Mouse (Mus musculus): Measurements from ENCODE around the gene Cdc42bpa.

Gene Cdc42bpa

DNA sequence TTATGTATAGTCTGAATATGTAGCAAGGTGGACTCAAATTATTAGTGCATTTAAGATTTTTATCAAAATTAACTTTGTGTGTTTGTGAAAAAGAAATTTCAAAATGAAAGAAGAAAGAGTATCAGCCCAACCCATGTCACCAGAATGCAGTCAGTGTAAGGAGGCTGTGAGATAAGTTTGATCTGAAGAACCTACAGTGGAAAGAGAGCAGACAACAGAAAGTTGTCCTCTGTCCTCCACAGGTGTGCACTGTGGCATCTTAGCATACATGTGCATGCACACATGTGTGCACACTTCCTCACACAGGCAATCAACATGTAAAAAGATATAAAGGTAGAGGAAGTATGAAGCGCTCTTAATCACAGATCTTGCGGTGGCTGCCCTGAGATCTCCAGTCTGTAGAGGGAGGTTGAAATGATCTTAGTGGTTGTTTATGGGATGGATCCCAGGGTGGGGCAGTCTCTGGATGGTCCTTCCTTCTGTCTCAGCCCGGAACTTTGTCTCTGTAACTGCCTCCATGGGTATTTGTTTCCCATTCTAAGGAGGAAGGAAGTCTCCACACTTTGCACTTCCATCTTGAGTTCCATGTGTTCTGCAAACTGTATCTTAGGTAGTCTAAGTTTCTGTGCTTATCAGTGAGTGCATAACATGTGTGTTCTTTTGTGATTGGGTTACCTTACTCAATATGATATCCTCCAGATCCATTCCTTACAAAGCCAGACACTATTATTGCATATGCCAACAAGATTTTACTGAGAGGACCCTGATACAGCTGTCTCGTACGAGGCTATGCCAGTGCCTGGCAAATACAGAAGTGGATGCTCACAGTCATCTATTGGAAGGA lies 71.7 kb downstream of the Cdc42bpa start:
- DNase-seq (ENCODE audit: low spot score in 2 of 2): no peak

DNA sequence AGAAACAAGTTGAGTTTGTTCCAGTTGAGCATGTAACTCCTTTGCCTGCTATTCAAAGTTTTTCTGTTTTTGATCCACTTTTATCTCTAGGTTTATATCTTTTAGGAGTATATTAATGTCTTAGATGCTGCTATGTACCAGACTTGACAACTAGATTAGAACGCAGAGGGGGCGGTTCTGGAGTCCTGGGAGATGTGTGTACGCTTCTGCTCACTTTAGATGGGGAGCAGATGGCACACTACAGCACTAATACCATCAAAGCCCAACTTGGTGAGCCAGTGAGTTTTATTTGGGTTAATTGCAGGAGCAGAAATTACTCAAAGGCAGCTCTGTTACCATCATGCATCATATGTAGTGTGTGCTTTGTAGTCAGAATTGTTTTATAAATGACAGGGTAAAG lies 77.2 kb downstream of the Cdc42bpa start:
- peak; percentile 30 to 67 for DNase-seq (ENCODE audit: low spot score in 2 of 2)

DNA sequence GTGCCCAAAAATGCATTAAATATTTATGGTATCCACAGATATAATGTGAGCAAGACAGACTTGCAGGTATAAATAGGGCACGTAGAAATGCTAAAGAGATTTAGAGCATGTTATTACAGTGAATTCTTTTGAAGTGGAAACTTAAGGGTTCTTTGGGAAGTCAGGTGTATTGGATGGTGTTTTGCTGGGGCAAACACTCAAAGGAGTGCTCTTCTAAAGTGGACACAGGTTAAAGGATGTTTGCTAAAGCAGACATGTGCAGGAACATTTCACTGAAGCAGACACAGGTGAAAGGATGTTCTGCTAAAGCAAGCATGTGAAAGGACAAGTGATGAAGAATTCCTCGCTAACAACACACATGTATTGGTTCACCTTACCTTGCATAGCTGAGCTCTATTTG lies 83.9 kb downstream of the Cdc42bpa start:
- DNase-seq (ENCODE audit: low spot score in 2 of 2): no peak

- no peak for DNase-seq (ENCODE audit: low spot score in 2 of 2)
Measured at GRCm38 (mm10) chr1:180045172-180045571, 84.9 kb downstream of the Cdc42bpa start.

- DNase-seq (ENCODE audit: low spot score in 2 of 2): no peak
Measured at GRCm38 (mm10) chr1:180089176-180089575, 128.9 kb downstream of the Cdc42bpa start.

- DNase-seq (ENCODE audit: low spot score in 2 of 2): no peak
Measured at GRCm38 (mm10) chr1:180098426-180098825, 138.2 kb downstream of the Cdc42bpa start.

GRCm38 (mm10) chr1:180104567-180104966 lies 144.3 kb downstream of the Cdc42bpa start:
- DNase-seq (ENCODE audit: low spot score in 2 of 2): peak; percentile 35 to 47

DNA sequence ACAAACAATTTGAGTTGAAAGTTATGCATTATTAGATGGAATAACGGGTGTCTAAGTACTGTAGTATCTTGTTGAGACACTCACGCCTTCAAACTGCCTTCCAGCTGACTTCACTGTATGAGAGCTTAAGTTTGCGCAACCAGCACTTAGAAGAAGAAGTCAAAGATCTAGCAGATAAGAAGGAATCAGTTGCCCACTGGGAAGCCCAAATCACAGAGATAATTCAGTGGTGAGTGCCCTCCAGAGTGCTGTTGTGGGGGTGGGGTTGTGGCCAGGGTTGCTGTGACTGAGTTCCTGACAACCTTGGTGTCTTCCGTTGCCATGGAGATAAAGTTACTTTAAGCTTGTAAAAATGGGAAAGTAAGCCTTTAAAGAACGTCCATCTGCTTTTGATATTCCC lies 148.8 kb downstream of the Cdc42bpa start:
- no peak for DNase-seq (ENCODE audit: low spot score in 2 of 2)

DNA sequence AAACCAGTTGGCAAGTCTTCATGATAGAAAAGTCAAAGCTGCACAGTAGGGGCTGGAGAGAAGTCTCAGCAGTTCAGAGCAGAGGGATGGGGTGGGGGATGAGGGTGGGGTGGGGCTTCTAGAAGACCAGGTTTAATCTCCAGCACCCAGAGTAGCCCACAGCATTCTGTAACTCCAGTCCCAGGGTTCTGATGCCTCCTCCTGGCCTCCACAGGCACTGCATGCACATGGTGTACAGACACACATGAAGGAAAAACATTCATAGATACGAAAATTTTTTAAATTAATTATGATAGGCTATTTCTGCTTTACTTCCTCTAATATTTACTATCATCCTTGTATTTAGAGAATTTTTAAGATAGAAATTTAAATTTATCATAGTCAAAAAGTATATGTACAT lies 156.3 kb downstream of the Cdc42bpa start:
- no peak for DNase-seq (ENCODE audit: low spot score in 2 of 2)

- DNase-seq (ENCODE audit: low spot score in 2 of 2): no peak
Measured at GRCm38 (mm10) chr1:180118233-180118632, 158.0 kb downstream of the Cdc42bpa start.

DNA sequence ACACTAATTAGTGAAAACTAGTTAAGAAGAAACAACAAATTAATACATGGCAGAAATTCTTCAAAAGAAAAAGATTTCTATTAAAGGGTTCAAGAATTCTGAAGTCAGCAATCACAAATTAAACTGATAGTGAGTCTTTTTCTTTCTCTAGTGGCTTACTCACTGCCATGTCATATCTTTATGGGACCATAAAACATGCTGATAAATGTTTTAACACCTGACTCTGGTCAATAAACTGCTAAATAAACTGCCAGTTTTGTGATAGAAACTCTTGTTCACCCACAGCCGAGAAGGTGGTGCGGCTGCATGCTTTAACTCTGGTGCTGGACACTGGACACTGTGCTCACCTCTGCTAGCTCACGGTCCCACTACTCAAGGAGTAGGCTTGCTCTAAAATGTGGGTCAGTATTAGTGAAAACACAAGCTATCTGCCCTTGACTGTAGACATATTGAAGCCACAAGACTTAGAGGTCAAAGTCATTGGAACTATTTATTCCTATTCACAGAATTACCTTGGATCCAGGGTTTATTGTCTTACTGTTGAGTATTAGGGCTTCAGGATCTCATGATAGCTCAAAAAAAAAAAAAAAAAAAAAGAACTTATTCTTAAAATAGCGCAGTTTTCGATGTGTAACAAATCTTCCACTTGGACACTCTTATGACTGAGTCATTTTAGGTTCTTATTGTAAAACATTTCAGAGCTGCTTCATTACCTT lies 168.0 kb downstream of the Cdc42bpa start:
- DNase-seq (ENCODE audit: low spot score in 2 of 2): no peak

DNA sequence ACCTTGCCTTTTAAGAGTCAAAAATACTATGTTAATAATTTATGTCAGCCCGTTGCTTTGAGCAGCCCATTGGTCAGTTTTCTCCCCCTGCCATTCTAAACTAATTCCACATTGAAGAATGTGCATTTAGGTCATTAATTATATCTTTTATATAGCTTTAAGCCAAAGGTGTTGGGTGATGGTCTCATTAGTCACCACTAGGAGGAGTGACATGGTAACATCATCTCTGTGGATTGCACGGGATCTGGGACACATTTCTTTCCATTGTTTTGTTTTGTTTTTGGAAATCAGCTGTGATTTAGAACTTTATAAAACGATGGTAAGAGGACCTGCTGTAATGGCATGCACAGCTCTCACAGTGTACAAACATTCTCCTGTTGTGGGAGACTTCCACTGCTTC lies 171.1 kb downstream of the Cdc42bpa start:
- DNase-seq (ENCODE audit: low spot score in 2 of 2): no peak

GRCm38 (mm10) chr1:180132187-180132586 lies 171.9 kb downstream of the Cdc42bpa start:
- no peak for DNase-seq (ENCODE audit: low spot score in 2 of 2)

DNA sequence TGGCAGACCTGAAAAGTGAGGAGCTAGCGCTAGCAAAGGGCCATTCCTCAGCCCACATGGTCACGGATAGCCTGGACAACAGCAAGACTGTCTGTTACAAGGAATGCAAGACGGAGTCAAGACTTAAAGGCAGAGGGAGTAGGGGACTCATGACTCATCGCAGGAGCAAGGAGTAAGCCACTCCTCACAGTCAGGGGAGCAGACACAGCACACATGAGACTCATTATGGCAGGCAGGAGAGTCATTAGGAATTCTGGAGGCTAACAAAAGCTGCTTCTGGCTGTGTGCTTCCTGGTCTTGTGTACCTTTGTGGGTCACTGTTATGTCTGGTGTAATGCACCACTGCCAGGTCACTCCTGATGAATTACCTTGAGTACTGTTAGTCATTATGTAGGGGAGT lies 178.9 kb downstream of the Cdc42bpa start:
- no peak for DNase-seq (ENCODE audit: low spot score in 2 of 2)

- DNase-seq (ENCODE audit: low spot score in 2 of 2): no peak
Measured at GRCm38 (mm10) chr1:180140970-180141369, 180.7 kb downstream of the Cdc42bpa start.

GRCm38 (mm10) chr1:180148036-180148435 lies 187.8 kb downstream of the Cdc42bpa start:
- DNase-seq (ENCODE audit: low spot score in 2 of 2): no peak

GRCm38 (mm10) chr1:180148563-180148962 lies 188.3 kb downstream of the Cdc42bpa start:
- no peak for DNase-seq (ENCODE audit: low spot score in 2 of 2)

DNA sequence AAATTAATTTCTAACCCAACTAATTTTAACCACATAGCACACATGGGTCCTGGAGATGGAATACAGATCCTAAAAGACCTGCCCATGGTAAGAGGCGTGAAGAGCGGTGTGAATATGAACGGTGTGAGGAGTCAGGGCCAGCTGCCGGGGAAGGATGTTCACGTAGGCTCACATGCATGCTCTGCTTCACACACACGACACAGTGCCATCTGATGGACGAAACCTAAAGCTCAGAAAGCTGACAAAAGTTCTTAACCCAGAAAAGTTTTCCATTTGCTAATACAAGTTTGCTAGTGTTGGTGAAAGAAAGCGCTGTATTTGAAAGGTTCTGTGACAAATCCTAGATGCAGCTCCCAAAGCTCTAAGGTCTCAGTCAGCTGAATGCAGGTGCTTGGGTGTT lies 190.9 kb downstream of the Cdc42bpa start:
- no peak for DNase-seq (ENCODE audit: low spot score in 2 of 2)

DNA sequence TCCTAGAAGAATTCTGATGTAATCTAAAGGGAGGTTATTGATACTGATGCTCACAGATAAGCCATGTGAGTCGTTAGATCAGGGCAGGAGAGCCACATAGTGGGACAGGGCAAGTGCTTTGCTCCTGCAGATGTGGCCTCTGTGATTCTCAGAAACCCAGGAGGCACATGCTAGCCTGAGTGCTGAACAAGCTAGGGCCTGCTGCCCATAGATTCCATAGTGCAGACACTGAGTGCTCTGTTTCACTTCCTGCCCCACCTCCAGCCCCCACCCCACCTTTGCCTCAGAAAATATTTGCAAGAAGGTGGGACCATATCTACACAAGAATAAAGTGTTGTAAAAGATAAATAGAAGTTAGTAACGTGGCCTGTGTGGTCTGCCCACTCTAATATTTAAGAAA lies 198.4 kb downstream of the Cdc42bpa start:
- no peak for DNase-seq (ENCODE audit: low spot score in 2 of 2)

DNA sequence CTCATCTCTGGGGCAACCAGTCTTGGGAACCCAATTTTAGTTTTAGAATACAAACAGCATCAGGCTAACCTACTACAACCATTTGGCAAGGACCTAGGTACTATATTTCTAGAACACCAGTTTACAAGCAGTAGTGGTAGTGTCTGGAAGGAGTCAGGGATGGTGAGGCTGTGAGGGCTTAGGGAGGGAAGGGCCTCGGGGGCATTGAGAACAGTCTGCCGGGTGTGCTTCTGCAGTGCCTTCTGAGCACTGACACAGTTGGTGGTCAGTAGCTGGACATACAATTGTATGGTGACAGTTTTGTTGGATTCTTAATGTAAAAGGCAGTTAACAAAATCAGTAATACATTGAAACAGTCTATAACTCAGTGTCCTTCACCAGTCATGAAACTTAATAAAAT lies 200.3 kb downstream of the Cdc42bpa start:
- no peak for DNase-seq (ENCODE audit: low spot score in 2 of 2)

- no peak for DNase-seq (ENCODE audit: low spot score in 2 of 2)
Measured at GRCm38 (mm10) chr1:180161160-180161559, 200.9 kb downstream of the Cdc42bpa start.

- DNase-seq (ENCODE audit: low spot score in 2 of 2): no peak
Measured at GRCm38 (mm10) chr1:180161566-180162355, 201.5 kb downstream of the Cdc42bpa start.
